Mouse (Mus musculus) CH12.LX (cell line): ENCODE measurements around the gene Arhgap21. TPM values are rescaled to one million over a fixed set of nuclear protein-coding genes. Genes with fewer than 3 reads are reported as not detected.
A peak's percentile ranks its signal among the peaks of the same experiment; 100 is the strongest.

Source experiments
- DNase-seq: peaks from one replicate; pipeline ENCODE4 v3.0.0-alpha.2; 2013; ENCODE audit errors: extremely low read depth
- H3K27ac ChIP-seq: 2 replicates; pipeline ENCODE4 v1.5.1; 2012; ENCODE audit warnings: low read depth, mild to moderate bottlenecking, control low read depth, moderate library complexity; ENCODE audit not compliant: insufficient read depth
- H3K27me3 ChIP-seq: replicated peaks from 2 replicates; pipeline ENCODE3; 2012; ENCODE audit warnings: inconsistent platforms
- H3K36me3 ChIP-seq, 2 experiments: replicated peaks in 1 of 2; 2 replicates each; pipeline versions ENCODE3 to v1.6.1; 2012; ENCODE audit warnings: inconsistent platforms in 1 of 2, low read length in 1 of 2, mild to moderate bottlenecking in 1 of 2, mixed read lengths in 1 of 2, moderate library complexity in 1 of 2; ENCODE audit not compliant: control insufficient read depth in 1 of 2, insufficient read depth in 1 of 2
- H3K4me1 ChIP-seq, 2 experiments: 2 replicates each; pipeline ENCODE4 v1.6.1; 2012; ENCODE audit warnings: inconsistent platforms in 1 of 2, moderate library complexity in 1 of 2; ENCODE audit not compliant: insufficient read depth in 2 of 2, control insufficient read depth in 1 of 2
- H3K4me2 ChIP-seq: 2 replicates; pipeline ENCODE4 v1.6.1; 2012; ENCODE audit warnings: low read depth, mild to moderate bottlenecking, control low read depth; ENCODE audit not compliant: poor library complexity, insufficient read depth, severe bottlenecking
- H3K4me3 ChIP-seq, 3 experiments: fragments of 150-350 bp in 1 of 3; sonication (generic) in 1 of 3; replicated peaks in 1 of 3; 2 replicates each; pipeline versions ENCODE3 to v1.5.1; 2011 to 2012; ENCODE audit warnings: low read depth in 2 of 3, low read length in 2 of 3, mild to moderate bottlenecking in 2 of 3, moderate library complexity in 2 of 3, control low read depth in 1 of 3, improper control_type of control experiment in 1 of 3, inconsistent platforms in 1 of 3, mixed read lengths in 1 of 3; ENCODE audit not compliant: poor library complexity in 1 of 3
- H3K79me2 ChIP-seq: replicated peaks from 2 replicates; pipeline ENCODE4 v1.6.1; 2012; ENCODE audit warnings: mild to moderate bottlenecking, moderate library complexity; ENCODE audit not compliant: control insufficient read depth, poor library complexity, insufficient read depth, severe bottlenecking; ENCODE audit errors: extremely low read depth
- H3K9ac ChIP-seq: 2 replicates; pipeline ENCODE4 v1.6.1; 2012; ENCODE audit warnings: low read depth, mild to moderate bottlenecking, control low read depth, moderate library complexity; ENCODE audit not compliant: insufficient read depth
- H3K9me3 ChIP-seq: replicated peaks from 2 replicates; pipeline ENCODE3; 2012; ENCODE audit warnings: low read length, inconsistent platforms, mixed read lengths
- BHLHE40 ChIP-seq: IDR thresholded peaks from 2 replicates; pipeline ENCODE4 v1.6.1; 2011; ENCODE audit warnings: mild to moderate bottlenecking, low read depth, low read length, improper control_type of control experiment
- EP300 ChIP-seq: IDR thresholded peaks from 2 replicates; pipeline ENCODE4 v1.6.1; 2011; ENCODE audit warnings: low read length, improper control_type of control experiment
- ETS1 ChIP-seq: conservative IDR thresholded peaks from 2 replicates; pipeline ENCODE4 v1.6.1; 2012; ENCODE audit warnings: low read depth, mild to moderate bottlenecking, inconsistent platforms, low read length, improper control_type of control experiment, moderate library complexity
- GABPA ChIP-seq: IDR thresholded peaks from 2 replicates; pipeline ENCODE4 v1.6.1; 2012; ENCODE audit warnings: low read depth, low read length, improper control_type of control experiment, inconsistent platforms; ENCODE audit not compliant: insufficient replicate concordance
- KAT2A ChIP-seq: IDR thresholded peaks from 2 replicates; pipeline ENCODE4 v1.6.1; 2012; ENCODE audit warnings: low read length, improper control_type of control experiment, inconsistent platforms; ENCODE audit not compliant: insufficient replicate concordance
- MAX ChIP-seq: IDR thresholded peaks from 2 replicates; pipeline ENCODE4 v1.6.1; 2011; ENCODE audit warnings: low read length, improper control_type of control experiment
- MAZ ChIP-seq: IDR thresholded peaks from 2 replicates; pipeline ENCODE4 v1.6.1; 2012; ENCODE audit warnings: low read depth, mild to moderate bottlenecking, inconsistent platforms, low read length, improper control_type of control experiment, moderate library complexity
- MEF2A ChIP-seq: IDR thresholded peaks from 2 replicates; pipeline ENCODE4 v1.6.1; 2014; ENCODE audit warnings: low read depth, mild to moderate bottlenecking, inconsistent platforms, low read length, improper control_type of control experiment, borderline replicate concordance
- MXI1 ChIP-seq: IDR thresholded peaks from 2 replicates; pipeline ENCODE4 v1.6.1; 2011; ENCODE audit warnings: mild to moderate bottlenecking, low read depth, low read length, improper control_type of control experiment
- NELFE ChIP-seq: IDR thresholded peaks from 2 replicates; pipeline ENCODE4 v1.6.1; 2011; ENCODE audit warnings: low read depth, low read length, improper control_type of control experiment
- POLR2A ChIP-seq: IDR thresholded peaks from 2 replicates; pipeline ENCODE4 v1.6.1; 2011; ENCODE audit warnings: low read depth, mild to moderate bottlenecking, improper control_type of control experiment, low read length
- RCOR1 ChIP-seq: conservative IDR thresholded peaks from 2 replicates; pipeline ENCODE4 v1.6.1; 2012; ENCODE audit warnings: low read depth, mild to moderate bottlenecking, inconsistent platforms, low read length, improper control_type of control experiment
- TCF12 ChIP-seq: IDR thresholded peaks from 2 replicates; pipeline ENCODE4 v1.6.1; 2014; ENCODE audit warnings: low read depth, mild to moderate bottlenecking, inconsistent platforms, low read length, improper control_type of control experiment
- UBTF ChIP-seq: IDR thresholded peaks from 2 replicates; pipeline ENCODE4 v1.6.1; 2012; ENCODE audit warnings: low read depth, mild to moderate bottlenecking, inconsistent platforms, low read length, improper control_type of control experiment, moderate library complexity
- ZMIZ1 ChIP-seq: IDR thresholded peaks from 2 replicates; pipeline ENCODE4 v1.6.1; 2012; ENCODE audit warnings: low read depth, mild to moderate bottlenecking, inconsistent platforms, low read length, improper control_type of control experiment
- ZNF384 ChIP-seq: IDR thresholded peaks from 2 replicates; pipeline ENCODE4 v1.6.1; 2012; ENCODE audit warnings: low read depth, low read length, improper control_type of control experiment, inconsistent platforms
- dilution Hi-C: fragments of 300-500 bp; cut with MboI; formaldehyde crosslinking; loops from 2 replicates; pipeline ENCODE4 v1.14.3; 2020; ENCODE audit warnings: low sequenced_read_pairs; ENCODE audit not compliant: extremely low pct_unique_long_range_greater_than_20kb, extremely low pct_ligation_motif_present
- in situ Hi-C: fragments of 300-500 bp; cut with MboI; formaldehyde crosslinking; loops from 3 replicates; pipeline ENCODE4 v1.14.3; 2019; ENCODE audit warnings: low sequenced_read_pairs, low pct_ligation_motif_present, low pct_unique_long_range_greater_than_20kb, mixed read lengths
- polyA plus RNA-seq: library from polyadenylated mRNA; unstranded; fragments of >175 nt; gene quantifications from 2 replicates; pipeline ENCODE4 v1.2.1, GENCODE M21; 2012; ENCODE audit warnings: low read depth; ENCODE audit not compliant: insufficient read length
- total RNA-seq, 2 experiments: library from RNA; depleted of rRNA; stranded (reverse); fragments of 300-350 nt in 1 of 2; fragments of >200 nt in 1 of 2; gene quantifications; 2 replicates each; pipeline ENCODE4 v1.2.3; 2012 to 2014

The Arhgap21 gene
- total RNA-seq (2012; rRNA removed) (7.2 and 10.8 TPM in 2 replicates), total RNA-seq (2014; rRNA removed) (5.2 and 7.6 TPM in 2 replicates), polyA plus RNA-seq (22.7 and 25.0 TPM in 2 replicates)

DNA sequence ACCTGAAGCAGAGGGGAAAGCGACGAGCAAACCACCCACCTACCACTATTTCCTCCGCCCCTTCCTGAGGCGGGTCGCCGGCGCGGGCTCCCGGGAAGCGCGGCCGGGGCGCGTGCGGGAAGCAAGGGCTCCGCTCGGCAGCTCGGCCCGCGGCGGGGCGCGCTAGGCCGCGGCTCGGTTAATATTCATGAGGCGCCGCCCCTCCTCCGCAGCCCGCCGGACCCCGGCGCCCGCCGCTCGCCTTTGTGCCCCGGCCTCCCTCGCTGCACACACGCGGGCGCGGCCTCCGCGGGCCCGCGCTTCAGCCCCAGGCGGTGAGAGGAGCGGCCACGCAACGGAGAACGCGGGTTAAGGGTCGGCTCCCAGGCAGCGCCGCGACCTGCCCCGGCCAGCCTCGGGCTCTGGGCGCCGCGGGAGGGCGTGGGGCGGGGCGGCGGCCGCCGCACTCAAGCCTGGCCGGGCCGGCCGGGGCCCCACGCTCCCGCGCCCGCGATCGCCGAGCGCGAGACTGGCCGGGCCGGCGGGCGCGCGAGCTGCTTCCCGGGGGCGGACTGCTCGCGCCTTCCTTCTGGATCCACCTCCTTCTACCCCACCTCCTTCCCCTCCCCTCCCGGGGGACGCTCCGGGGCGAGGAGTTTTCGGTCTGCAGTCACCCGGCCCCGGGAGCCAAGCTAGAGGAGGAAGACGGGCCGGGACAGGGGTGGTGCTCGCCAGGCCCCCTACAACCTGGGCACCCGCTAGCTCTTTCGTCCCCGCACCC is at the start of gene Arhgap21:
Gene Arhgap21, minus strand, starts transcription at position 441 of the 760 bp plus-strand sequence.
- Histone ChIP-seq H3K4me2 (peak within 1 kb of the TSS; percentile 98), H3K4me1 (peaks cover 0 to 32% of the 10 kb centered on the region in 2 experiments; a peak in 3 of 4 replicates), H3K36me3 (no peaks in the 10 kb centered on the region), H3K4me3 (peak within 1 kb of the TSS; percentile 70 to 93 (median 79)), H3K9ac (peak within 1 kb of the TSS; percentile 83), H3K27me3 (no peaks in the 10 kb centered on the region), H3K79me2 (peaks cover 20% of the 10 kb centered on the region), H3K27ac (peak within 1 kb of the TSS; percentile 60), H3K9me3 (no peaks in the 10 kb centered on the region)
- dilution Hi-C loops (no loop called here), in situ Hi-C loops (loop anchor here (10.0 kb wide), 1 partner anchor 54 kb away; no protein-coding TSS in a partner anchor)
- peak; percentile 48 for DNase-seq
- TF ChIP-seq ZMIZ1: 0 out of 2 replicates have a peak, but pooled peaks have one; percentile 33
- TF ChIP-seq MXI1: peak; percentile 50; the same call in 1 of the 2 replicates
- 0 out of 2 replicates have a peak, but pooled peaks have one; percentile 15 for TF ChIP-seq KAT2A
- TF ChIP-seq BHLHE40: 0 out of 2 replicates have a peak, but pooled peaks have one; percentile 19
- no peak for TF ChIP-seq MAZ
- TF ChIP-seq POLR2A: peak; percentile 49; the same call in 1 of the 2 replicates

DNA sequence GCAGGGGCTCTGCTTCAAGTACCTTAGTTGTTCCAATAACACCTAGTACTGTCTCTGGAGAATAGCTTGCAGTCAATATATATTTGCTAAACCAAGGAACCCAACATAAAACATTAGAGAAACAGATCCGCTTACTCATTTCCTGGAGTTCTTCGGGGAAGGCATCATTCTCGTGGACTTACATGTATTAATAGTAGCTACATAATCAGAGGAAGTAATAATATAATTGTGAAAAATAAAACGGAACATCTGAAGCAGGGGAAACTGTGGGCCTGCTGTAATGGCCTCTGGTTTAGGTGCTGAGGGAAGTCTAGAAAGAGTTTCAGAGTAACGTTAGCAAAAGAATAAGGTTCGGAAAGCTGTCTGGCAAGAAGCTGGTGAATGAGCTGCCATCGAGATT is 47.9 kb upstream of the Arhgap21 start:
- no peak overlapping the region for H3K27ac ChIP-seq
- H3K4me1 ChIP-seq: no peaks in the 10 kb centered on the region
- no peaks in the 10 kb centered on the region for H3K36me3 ChIP-seq
- no peak overlapping the region for H3K9ac ChIP-seq
- H3K4me3 ChIP-seq: no peak overlapping the region
- no peak for TF ChIP-seq GABPA
- TF ChIP-seq ZNF384: no peak
- no peak for TF ChIP-seq MEF2A
- no peak for TF ChIP-seq UBTF
- no peak for TF ChIP-seq NELFE
- TF ChIP-seq ETS1: no peak
- no peak for TF ChIP-seq MAX
- no peak for TF ChIP-seq TCF12
- no peak for TF ChIP-seq EP300
- TF ChIP-seq RCOR1: no peak
- in situ Hi-C loops: no loop called here
- H3K9me3 ChIP-seq: no peaks in the 10 kb centered on the region
- H3K4me2 ChIP-seq: no peak overlapping the region
- no peaks in the 10 kb centered on the region for H3K27me3 ChIP-seq
- DNase-seq: no peak
- no peaks in the 10 kb centered on the region for H3K79me2 ChIP-seq
- dilution Hi-C loops: no loop called here
